Mouse (Mus musculus) kidney, adult 11 months (tissue): ENCODE data around the gene Cpped1.

Experiments
- DNase-seq: peaks from one replicate; pipeline ENCODE4 v3.0.0; 2022

The Cpped1 gene

DNA sequence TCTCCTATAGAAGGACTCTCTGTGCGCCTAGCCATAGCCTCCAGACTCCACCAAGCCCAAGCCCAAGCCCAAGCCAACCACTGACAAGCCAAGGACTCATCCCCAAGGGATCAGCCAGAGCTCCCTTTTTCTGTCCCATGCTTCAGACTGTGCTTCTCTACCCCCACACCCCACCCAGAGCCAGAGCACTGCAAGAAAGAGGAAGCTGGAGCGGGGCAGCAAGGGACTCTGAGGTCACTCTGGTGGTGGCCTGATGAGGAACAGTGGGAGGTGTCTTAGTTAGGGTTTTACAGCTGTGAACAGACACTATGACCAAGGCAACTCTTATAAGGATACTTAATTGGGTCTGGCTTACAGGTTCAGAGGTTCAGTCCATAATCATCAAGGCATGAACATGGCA is 65.8 kb downstream of the Cpped1 start:
- no peak for DNase-seq

DNA sequence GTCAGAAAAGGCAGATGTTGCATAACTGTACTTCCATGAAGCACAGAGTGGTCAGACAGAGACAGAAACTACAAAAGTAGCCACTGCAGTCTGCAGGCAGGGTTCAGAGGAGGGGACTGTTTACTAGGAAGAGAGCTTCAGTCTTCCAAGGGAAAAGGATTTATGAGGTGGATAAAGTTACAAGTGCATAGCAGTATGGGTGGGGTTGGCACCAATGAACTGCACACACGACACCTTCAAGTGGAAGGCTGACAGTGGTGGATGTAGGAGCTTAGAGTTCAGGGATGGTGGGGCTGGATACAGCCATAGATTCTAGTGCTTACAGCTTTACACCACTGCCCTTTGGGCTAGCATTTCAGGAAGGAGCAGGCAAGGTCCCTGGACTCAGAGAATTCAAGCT is 75.8 kb downstream of the Cpped1 start:
- no peak for DNase-seq

DNA sequence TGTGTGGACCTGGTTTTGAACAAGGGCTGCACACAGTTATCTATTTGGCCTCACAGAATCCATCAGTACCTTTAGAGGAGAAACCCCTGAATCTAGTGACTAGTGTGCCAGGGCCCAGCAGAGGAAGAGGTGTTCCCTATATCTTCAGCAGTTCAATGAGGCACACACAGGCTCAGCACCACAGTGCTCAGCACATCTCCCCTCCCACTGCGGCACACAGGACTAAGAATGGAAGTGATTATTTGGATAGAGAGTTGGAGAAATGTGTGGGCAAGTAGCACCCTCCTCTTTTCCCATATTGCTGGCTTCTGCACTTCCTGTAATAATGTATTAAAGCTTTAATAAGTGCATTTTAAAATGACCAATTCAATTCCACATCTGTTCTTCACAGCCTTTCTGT is 80.4 kb downstream of the Cpped1 start:
- DNase-seq: no peak

DNA sequence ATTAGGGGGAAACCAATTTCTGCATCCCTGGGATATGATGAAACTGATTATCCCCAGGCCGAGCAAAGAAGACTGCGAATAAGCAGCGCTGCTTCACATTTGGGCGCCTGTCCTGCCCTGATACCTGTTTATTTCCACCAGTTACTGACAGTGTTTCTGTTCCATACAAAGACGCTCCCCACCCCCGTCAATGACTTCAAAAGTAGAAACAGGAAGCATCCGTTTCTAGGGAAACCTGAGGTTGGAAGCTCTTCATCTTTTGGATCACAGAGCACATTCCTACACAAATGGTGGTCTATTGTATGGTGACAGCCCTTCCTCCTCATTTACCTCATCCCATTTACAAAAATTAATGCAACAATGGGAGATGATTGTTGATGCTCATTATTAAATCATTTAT is 84.4 kb downstream of the Cpped1 start:
- DNase-seq: no peak

DNA sequence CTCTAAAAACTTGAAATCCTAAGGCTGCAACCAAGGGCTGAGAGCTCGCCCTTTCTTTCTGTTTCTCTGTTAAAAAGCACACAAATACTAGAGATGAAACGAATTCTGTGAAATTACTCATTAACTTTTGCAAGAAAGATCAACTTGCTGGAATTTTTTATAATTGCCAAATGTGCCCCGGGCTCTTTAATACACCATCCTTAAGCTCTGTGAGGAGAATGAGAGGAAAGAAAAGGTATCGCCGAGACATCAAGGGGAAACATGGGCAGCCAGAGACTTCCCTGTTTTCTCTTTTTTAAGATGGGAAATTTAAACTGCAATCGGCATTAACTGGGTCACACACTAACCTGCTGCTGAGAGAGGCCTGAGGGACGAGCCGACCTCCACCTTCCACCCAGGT is 84.9 kb downstream of the Cpped1 start:
- DNase-seq: no peak

DNA sequence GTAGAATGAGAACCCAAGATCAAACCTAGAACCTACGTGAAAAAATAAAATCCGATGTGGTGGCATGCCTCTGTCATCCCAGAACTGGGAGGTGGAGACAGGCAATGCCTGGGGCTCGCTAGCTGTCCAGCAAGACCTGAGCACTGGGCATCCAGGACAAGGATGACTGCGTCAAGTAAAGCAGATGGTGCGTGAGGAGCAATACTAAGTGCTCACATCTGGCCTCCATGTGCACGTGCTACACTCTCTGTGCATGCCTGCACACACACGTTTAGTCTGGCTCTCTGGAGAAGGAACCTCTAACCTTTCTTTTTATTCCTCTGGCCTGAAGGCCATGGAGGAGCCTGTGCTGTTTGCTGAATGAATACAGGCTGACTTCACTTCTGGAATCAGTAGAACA is 88.5 kb downstream of the Cpped1 start:
- DNase-seq: no peak

GRCm38 (mm10) chr16:11814935-11815650 is 94.2 kb downstream of the Cpped1 start:
- peak; percentile 41 for DNase-seq

GRCm38 (mm10) chr16:11812119-11812518 is 97.1 kb downstream of the Cpped1 start:
- no peak for DNase-seq

DNA sequence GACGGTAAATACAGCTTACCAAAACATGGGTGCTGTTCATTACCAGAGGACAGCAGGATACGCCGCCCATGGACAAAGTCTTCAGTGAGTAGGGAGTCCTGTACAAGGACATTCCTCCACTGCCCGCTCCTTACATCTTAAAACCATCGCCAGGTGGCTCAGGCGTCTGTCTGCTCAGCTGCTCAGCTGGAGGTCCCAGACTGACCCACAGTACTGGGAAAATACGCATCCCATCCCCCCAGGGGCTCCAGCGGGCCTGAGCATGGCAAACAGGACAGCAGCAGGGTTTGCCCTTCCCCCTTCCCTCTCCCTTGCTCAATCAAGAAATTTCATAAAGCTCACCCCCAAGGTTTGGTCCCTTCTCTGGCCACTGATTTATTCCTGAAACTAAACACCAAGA is 99.6 kb downstream of the Cpped1 start:
- no peak for DNase-seq

GRCm38 (mm10) chr16:11801960-11802539 is 107.2 kb downstream of the Cpped1 start:
- no peak for DNase-seq

DNA sequence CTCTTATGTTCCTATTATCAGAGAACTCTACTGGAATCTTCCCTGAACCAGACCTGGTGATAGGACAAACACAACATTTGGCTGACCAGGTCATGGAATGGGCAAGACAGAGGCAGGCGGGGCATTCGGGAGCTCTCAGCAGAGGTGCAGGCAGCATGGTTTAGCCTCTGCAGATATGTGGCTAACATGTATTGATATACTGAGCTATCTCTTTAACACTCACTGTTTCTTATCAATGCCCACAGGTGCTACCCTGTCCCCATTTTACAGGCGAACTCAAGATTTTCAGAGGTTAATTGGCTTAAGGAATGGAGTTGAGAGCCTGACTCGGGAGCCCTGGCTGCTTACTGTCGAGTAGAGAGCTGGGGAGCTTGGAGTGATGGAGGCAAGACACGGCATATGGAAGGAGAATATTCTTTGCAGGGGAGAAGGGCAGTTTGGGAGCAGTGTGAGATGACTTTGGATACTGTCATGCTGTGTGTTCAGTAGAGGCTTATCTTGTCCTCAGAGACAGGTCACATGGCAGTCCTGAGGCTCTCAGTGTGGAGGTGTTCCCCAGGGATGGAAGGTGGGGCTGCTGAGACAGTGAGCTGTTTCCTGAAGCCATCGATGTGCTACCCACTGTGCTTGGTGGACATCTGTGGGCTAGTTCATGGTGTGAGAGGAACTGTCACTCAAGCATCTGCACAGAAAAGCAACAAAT is 113.3 kb downstream of the Cpped1 start:
- no peak for DNase-seq

GRCm38 (mm10) chr16:11794628-11795027 is 114.6 kb downstream of the Cpped1 start:
- DNase-seq: no peak

DNA sequence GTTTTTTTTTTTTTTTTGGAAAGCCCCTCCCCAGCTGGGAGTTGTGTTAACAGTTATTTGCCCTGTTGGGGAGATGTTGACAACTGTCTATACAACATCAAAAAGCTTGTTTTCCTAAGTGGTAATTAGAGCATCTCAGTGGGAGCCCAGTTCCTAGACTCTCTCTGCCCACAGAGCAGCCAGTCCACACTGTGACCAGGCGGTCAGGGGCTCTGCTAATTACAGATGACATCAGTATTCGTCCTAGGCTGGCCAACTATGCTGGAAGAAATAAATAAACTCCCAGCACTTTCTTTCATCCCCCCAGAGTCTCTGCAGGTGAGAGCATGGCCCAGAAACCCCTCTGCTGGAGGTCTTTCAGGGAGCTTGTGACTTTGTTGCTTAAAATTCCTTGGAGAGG is 115.9 kb downstream of the Cpped1 start:
- no peak for DNase-seq

DNA sequence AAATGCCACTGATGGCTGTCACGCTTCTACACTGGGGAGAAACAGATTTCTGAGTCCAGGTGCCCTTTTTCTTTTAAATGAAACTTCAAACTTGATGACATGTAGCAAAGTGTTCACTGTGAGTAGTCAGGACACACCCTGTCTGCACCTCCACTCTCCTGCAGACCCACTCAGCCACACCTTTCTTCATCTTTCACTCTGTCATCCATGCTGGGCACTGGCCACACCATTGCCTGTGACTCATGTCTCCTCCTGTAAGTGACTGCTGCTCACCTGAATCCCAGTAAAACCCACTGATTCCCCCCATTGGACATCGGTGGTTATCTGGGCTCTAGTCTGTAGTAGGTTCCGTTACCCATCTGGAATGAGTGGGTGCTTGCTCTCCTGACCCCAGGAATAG is 118.8 kb downstream of the Cpped1 start:
- no peak for DNase-seq

GRCm38 (mm10) chr16:11785806-11786205 is 123.4 kb downstream of the Cpped1 start:
- DNase-seq: no peak

- DNase-seq: no peak
Measured at GRCm38 (mm10) chr16:11784354-11784753, 124.9 kb downstream of the Cpped1 start.

- no peak for DNase-seq
Measured at GRCm38 (mm10) chr16:11783337-11783736, 125.9 kb downstream of the Cpped1 start.

DNA sequence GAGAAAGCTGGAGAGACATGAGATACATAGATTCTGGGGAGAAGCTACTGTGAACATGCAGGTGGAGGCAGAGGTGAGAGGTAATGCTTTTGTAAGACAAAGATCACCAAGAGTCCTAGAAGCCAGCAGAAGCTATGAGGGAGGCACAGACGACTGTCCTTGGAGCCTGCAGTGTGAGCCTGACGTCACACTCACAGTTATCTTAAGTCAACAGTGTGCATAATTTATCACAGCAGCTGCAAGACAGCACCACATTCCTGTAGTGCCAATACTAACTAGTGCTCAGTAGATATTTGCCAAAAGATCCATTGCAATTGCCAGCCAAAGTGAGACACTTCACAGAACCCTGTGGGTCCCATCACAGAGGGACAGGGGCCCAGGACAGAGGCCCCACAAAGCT is 127.2 kb downstream of the Cpped1 start:
- no peak for DNase-seq

DNA sequence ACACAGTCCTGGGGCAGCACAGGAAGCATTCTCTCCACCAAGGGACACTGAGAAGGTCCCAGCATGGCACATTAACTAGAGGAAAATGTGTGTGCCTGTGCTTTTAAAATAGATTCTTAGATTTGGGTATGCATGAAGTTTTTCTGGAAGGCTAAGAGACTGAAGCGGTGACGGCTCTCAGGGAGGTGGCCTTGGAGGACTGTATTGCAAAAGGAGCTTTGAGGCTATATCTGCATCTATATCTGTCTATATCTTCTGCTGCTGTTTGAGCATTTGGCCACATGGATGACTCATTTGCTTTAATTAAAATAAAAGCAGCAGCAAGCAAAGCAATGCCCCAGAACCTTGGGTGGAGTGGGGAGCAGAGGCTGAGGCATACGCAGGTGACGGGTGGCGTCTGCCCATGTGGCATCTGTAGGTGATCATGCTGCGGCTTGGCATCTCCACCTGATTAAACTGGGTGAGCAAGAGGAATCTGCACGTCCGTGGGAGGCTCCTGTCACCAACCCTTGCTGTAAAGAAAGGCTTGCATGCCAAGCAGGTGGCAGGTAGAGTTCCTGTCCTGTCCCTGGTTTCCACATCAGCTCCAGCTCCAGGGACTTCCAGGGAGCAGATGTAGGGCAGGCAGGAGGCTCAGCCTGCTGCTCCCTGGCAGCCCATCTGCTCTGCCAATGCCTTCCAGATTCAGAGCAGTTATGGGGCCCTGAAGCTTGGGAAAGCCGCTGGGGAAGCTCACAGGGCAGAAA is 130.4 kb downstream of the Cpped1 start:
- DNase-seq: no peak

- DNase-seq: no peak
Measured at GRCm38 (mm10) chr16:11778191-11778590, 131.1 kb downstream of the Cpped1 start.

GRCm38 (mm10) chr16:11776528-11776927 is 132.7 kb downstream of the Cpped1 start:
- DNase-seq: no peak

GRCm38 (mm10) chr16:11774321-11774720 is 134.9 kb downstream of the Cpped1 start:
- DNase-seq: no peak

- DNase-seq: no peak
Measured at GRCm38 (mm10) chr16:11772318-11772717, 136.9 kb downstream of the Cpped1 start.

DNA sequence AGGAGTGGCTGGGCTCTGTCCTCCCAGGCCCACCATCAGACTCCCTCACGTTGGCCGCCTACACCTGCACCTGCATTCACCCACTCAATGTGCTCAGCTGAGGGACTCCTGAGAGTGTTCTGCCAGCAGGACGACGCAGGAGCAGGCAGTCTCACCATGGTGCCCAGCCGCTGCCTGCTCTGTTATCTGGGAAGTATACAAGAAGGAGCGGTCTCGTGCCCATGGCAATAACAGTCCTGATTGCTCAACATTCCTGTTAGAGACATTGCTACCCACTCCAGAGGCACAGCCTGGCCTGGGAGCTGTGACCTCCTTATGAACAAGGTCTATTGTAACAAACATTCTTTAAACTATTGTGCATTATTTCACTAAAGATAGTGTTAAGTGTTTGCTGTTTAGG is 151.3 kb downstream of the Cpped1 start:
- no peak for DNase-seq
